Mouse (Mus musculus): ENCODE results near the gene Plxnc1. TPM values are rescaled to one million over a fixed set of nuclear protein-coding genes. Genes with fewer than 3 reads are reported as not detected.

The Plxnc1 gene
- polyA plus RNA-seq, 1 experiment from 2014 or later, result 8.1 TPM

DNA sequence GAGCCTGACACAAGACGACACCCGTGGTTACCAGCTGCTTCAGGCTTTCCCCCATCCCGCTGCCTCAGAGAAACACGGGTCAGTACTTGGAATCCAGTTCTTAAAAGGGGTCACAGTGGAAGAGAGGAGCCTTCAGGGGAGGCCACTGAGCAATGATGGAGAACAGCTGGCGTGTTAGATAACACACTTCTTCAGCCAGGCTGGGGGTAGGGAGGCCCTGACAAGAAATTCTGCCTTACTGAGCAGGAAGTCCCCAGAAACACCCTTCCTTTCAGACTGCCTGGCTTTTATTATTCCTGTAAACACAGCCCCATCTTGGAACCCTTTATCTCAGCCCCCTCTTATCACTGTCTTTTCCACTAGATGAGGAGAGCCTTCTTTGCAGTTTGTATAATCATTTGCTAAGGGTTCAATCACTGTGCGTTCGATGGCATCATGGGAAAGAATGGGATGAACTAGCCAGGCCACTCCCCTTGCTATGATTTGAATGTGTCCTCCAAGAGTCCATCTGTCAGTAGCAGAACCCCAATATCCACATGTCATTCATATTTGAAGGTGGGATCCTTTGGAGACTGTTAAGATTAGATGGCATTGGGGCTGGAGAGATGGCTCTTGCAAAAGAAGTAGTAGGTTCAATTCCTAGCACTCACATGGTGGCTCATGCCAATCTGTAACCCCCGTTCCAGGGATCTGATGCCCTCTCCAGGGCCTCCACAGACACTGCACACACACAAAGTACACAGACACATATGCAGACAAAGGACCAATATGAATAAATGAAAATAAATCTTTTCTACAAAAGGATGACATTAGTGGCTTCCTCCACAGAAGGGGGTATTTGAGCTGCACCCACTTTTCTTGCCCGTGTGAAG, 12.4 kb downstream of the Plxnc1 start:
- H3K27me3 ChIP-seq, result no peaks in the 10 kb centered on the region
- H3K27ac ChIP-seq (replicated peaks), result no peak overlapping the region
- peaks cover 20% of the 10 kb centered on the region for H3K4me1 ChIP-seq (replicated peaks)
- H3K36me3 ChIP-seq, result no peaks in the 10 kb centered on the region
- H3K9ac ChIP-seq, result no peak overlapping the region
- H3K9me3 ChIP-seq, result no peaks in the 10 kb centered on the region
- ATAC-seq (ENCODE audit: low read depth), result no peak
- no peak overlapping the region for H3K4me2 ChIP-seq
- H3K4me3 ChIP-seq, result no peak overlapping the region
- WGBS, result 68% methylated on average over 9 of the region's 9 CpGs

DNA sequence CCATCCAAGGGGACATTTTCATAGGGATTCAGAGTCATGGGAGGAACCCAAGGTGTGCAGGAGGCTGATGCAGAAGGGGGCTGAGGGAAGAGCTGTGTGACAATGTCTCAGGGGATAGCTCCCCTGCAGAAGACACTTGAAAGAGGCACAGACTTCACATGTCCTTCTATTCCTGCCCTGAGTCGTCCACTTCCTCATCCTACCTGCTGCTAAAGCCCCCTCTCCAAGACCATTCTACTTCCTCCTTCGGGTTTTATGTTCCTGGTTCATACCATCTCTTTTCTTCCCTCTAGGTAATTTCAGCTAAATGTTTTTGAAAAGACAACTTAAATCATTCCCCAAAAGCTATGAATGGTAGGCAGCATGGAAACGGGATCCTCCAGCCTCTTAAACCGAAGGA, 16.5 kb downstream of the Plxnc1 start:
- peaks cover 37% of the 10 kb centered on the region for H3K4me1 ChIP-seq (replicated peaks)
- H3K36me3 ChIP-seq, result no peaks in the 10 kb centered on the region
- no peak overlapping the region for H3K4me2 ChIP-seq
- 96% methylated on average over 4 of the region's 4 CpGs for WGBS
- H3K9me3 ChIP-seq, result no peaks in the 10 kb centered on the region
- ATAC-seq (ENCODE audit: low read depth), result no peak
- H3K4me3 ChIP-seq, result no peak overlapping the region
- no peak overlapping the region for H3K27ac ChIP-seq (replicated peaks)
- H3K27me3 ChIP-seq, result no peaks in the 10 kb centered on the region
- H3K9ac ChIP-seq, result no peak overlapping the region

DNA sequence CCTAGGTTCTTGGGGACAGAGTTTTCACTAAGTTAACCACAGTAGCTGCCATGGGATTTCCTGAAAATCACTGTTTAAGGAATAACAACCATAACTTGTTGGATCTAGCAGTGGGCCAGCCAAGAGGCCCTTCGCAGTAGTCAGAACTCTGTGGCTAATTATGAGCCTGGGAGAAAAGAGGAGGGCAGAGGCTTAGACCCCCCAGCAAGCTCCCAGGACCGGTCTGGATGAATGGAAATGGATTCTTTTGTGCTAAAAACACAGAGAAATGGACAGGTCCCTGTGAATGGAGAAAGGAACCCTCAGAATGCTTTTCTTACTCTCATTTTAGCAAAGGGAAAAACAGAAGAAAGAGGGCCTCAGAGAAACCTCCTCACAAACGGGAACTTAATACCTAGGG, 18.3 kb downstream of the Plxnc1 start:
- H3K36me3 ChIP-seq, result peaks cover 10% of the 10 kb centered on the region; the same call in 1 of the 2 replicates
- H3K27ac ChIP-seq (replicated peaks), result 0 out of 2 replicates have a peak overlapping the region, but pooled peaks have one; percentile 40
- no peaks in the 10 kb centered on the region for H3K9me3 ChIP-seq
- H3K4me3 ChIP-seq, result no peak overlapping the region
- 29% methylated on average over 3 of the region's 3 CpGs for WGBS
- no peaks in the 10 kb centered on the region for H3K27me3 ChIP-seq
- H3K4me1 ChIP-seq (replicated peaks), result peaks cover 37% of the 10 kb centered on the region
- no peak for ATAC-seq (ENCODE audit: low read depth)
- no peak overlapping the region for H3K4me2 ChIP-seq
- H3K9ac ChIP-seq, result no peak overlapping the region

DNA sequence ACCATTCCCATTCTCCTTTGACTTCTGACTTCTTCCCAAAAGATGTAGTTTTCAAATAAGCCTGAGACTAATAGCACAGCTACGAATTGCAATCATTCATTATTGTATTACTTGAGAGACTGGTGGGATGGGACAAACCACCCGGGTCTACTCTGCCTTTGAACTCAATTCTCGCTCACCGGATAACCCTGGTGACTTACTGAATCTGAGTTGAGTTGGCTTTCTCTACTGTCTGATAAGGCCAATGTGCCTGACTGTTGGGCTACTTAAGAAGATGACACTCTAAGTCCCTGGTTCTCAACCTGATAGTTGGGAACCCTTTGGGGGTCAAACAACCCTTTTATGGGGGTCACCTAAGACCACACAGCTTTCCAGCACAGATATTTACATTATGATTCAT, 19.8 kb downstream of the Plxnc1 start:
- no peak overlapping the region for H3K9ac ChIP-seq
- 86% methylated on average over 4 of the region's 4 CpGs for WGBS
- no peak for ATAC-seq (ENCODE audit: low read depth)

DNA sequence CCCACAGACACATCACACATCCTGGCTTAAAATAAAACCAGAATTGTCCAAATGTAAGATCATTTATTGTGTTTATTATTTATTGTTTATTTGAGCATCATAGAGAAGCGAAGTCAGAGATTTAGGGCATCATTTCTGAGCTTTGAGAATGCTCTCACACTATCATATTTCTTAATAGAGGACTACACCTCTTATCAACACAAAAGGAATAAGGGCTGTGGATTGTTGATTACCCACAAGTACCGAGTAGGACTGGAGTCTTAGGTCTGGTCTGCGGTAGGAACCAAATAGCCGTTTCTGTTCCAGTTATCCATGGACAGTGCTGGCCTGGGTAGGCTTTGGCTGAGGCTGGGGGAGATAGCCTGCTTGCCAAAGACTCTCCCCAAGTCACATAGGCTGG, 20.2 kb downstream of the Plxnc1 start:
- no peaks in the 10 kb centered on the region for H3K9me3 ChIP-seq
- H3K4me2 ChIP-seq, result no peak overlapping the region
- peaks cover 37% of the 10 kb centered on the region for H3K4me1 ChIP-seq (replicated peaks)
- peaks cover 10% of the 10 kb centered on the region; the same call in 1 of the 2 replicates for H3K36me3 ChIP-seq
- ATAC-seq (ENCODE audit: low read depth), result no peak
- H3K27me3 ChIP-seq, result no peaks in the 10 kb centered on the region
- 81% methylated on average over 4 of the region's 4 CpGs for WGBS
- H3K9ac ChIP-seq, result no peak overlapping the region
- no peak overlapping the region for H3K27ac ChIP-seq (replicated peaks)
- H3K4me3 ChIP-seq, result no peak overlapping the region

More for the DNA sequence above, 19.8 kb downstream of the Plxnc1 start:
- peaks cover 37% of the 10 kb centered on the region for H3K4me1 ChIP-seq (replicated peaks)
- no peak overlapping the region for H3K4me3 ChIP-seq
- H3K36me3 ChIP-seq, result peaks cover 10% of the 10 kb centered on the region; the same call in 1 of the 2 replicates
- no peaks in the 10 kb centered on the region for H3K27me3 ChIP-seq
- no peaks in the 10 kb centered on the region for H3K9me3 ChIP-seq
- no peak overlapping the region for H3K27ac ChIP-seq (replicated peaks)
- H3K4me2 ChIP-seq, result no peak overlapping the region

DNA sequence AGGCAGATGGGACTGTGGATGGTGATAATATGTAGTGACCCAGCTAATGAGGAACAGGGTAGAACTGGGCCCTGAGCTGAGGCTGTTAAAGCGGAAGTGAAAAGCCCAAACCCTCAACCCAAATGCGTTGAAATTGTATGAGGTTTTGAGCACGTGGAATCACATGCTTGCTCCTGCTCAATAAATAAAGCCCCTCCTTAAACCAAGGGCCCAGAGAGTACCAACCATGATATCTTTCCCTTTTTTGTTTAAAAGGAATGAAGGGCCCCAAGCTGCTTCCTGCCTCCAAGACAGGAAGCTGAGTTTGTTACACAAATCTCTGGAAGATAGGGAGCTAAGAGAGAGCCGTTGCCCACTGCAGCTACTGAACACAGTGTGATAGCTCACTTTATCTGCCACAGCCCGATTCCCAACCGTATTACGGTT, 21.3 kb downstream of the Plxnc1 start:
- Histone ChIP-seq H3K36me3 (peaks cover 10% of the 10 kb centered on the region; the same call in 1 of the 2 replicates), H3K9me3 (no peaks in the 10 kb centered on the region), H3K4me1 (replicated peaks) (peaks cover 43% of the 10 kb centered on the region), H3K27me3 (no peaks in the 10 kb centered on the region), H3K4me2 (no peak overlapping the region), H3K27ac (replicated peaks) (peak overlapping the region; percentile 33), H3K4me3 (no peak overlapping the region), H3K9ac (no peak overlapping the region)
- peak; percentile 29; the same call in 1 of the 2 replicates for ATAC-seq (ENCODE audit: low read depth)
- 63% methylated on average over 7 of the region's 7 CpGs for WGBS

DNA sequence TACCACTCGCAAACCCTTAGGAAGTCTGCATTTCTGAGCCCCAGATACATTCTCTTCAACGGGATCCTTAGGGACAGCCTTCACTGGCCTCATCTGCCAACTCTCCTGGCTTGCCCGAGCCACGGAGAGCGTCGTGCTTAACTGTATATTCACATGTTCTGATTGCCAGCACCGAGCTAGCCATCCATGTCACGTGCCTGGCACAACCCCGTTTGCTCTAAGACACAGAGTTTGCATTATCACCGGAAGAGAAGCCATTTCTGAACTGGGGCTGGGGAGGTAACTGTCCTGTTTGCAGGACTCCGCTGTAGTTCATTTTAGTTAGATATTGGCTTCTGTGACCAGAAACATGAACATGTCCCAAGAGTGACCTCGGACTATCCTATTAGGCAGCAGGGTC, 21.8 kb downstream of the Plxnc1 start:
- peaks cover 10% of the 10 kb centered on the region; the same call in 1 of the 2 replicates for H3K36me3 ChIP-seq
- no peaks in the 10 kb centered on the region for H3K9me3 ChIP-seq
- peaks cover 48% of the 10 kb centered on the region for H3K4me1 ChIP-seq (replicated peaks)
- no peak overlapping the region for H3K4me2 ChIP-seq
- no peak overlapping the region for H3K4me3 ChIP-seq
- H3K27me3 ChIP-seq, result no peaks in the 10 kb centered on the region
- H3K9ac ChIP-seq, result no peak overlapping the region
- no peak for ATAC-seq (ENCODE audit: low read depth)
- 0 out of 2 replicates have a peak overlapping the region, but pooled peaks have one; percentile 33 for H3K27ac ChIP-seq (replicated peaks)
- 82% methylated on average over 12 of the region's 12 CpGs for WGBS

DNA sequence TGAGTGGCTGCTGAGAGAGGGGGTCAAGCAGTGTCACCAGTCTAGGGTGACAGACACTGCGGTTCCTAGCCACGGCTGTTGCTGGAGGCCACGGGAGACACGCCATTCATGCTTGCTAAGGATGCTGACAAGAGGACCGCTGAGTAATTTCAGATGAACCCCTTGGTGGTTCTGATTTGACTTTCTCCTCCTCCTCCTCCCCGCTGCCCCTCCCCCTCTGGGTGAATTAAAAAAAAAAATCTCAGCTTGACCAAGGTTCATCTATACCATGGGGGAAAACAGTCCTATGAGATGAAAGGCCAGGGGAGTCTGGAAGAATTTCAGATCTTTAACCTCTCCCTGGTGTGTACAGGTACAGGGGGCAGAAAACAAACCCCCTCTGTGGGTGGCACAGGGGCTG, 22.9 kb downstream of the Plxnc1 start:
- Histone ChIP-seq H3K36me3 (peaks cover 10% of the 10 kb centered on the region; the same call in 1 of the 2 replicates), H3K9ac (no peak overlapping the region), H3K4me1 (replicated peaks) (peaks cover 50% of the 10 kb centered on the region), H3K4me2 (no peak overlapping the region), H3K4me3 (no peak overlapping the region), H3K27me3 (no peaks in the 10 kb centered on the region), H3K9me3 (no peaks in the 10 kb centered on the region), H3K27ac (replicated peaks) (no peak overlapping the region)
- WGBS, result 71% methylated on average over 6 of the region's 6 CpGs
- ATAC-seq (ENCODE audit: low read depth), result no peak

DNA sequence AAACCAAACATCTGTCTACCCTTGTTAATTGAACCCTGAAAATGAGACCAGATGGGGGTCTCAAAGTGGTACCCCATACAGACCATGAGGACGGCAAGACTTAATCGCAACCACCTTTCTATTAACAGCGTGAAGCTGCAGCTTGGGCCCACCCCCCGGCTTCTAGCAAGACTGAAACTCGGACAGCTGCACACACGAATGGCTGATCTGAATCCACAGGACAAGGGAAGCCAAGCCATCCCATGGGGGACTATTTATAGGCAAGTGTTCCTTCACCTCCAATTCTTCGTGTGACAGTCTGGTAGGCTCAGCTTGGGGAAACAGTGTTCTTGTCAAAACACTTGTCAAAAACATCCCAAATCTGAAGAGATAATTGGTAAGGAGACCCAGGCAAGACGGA, 24.1 kb downstream of the Plxnc1 start:
- Histone ChIP-seq H3K4me1 (replicated peaks) (peaks cover 43% of the 10 kb centered on the region), H3K9me3 (no peaks in the 10 kb centered on the region), H3K36me3 (peaks cover 10% of the 10 kb centered on the region; the same call in 1 of the 2 replicates), H3K4me3 (no peak overlapping the region), H3K9ac (no peak overlapping the region), H3K27me3 (no peaks in the 10 kb centered on the region), H3K27ac (replicated peaks) (no peak overlapping the region), H3K4me2 (no peak overlapping the region)
- 87% methylated on average over 8 of the region's 8 CpGs for WGBS
- ATAC-seq (ENCODE audit: low read depth), result no peak

DNA sequence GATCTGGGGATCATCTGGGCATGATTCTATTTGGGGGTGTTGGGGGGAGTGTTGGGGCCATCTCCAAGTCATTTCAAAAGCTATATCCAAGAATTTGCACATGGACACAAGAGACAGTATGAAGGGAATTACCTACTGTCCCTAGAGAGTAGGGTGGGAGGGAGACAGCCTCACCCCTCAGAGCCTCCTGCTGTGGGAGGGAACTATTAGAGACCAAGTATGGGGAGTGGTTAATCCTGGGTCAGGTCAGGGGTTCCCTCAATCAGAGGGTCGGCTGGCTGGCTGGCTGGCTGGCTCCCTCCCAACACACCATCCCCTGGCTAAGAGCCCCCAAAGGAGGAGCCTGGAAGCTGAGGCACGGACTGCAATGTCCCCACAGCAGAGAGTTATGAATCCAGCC, 24.7 kb downstream of the Plxnc1 start:
- Histone ChIP-seq H3K4me1 (replicated peaks) (peaks cover 43% of the 10 kb centered on the region), H3K4me2 (no peak overlapping the region), H3K27me3 (no peaks in the 10 kb centered on the region), H3K9me3 (no peaks in the 10 kb centered on the region), H3K27ac (replicated peaks) (no peak overlapping the region), H3K4me3 (no peak overlapping the region), H3K9ac (no peak overlapping the region), H3K36me3 (peaks cover 10% of the 10 kb centered on the region; the same call in 1 of the 2 replicates)
- WGBS, result 65% methylated on average over 2 of the region's 2 CpGs
- no peak for ATAC-seq (ENCODE audit: low read depth)

DNA sequence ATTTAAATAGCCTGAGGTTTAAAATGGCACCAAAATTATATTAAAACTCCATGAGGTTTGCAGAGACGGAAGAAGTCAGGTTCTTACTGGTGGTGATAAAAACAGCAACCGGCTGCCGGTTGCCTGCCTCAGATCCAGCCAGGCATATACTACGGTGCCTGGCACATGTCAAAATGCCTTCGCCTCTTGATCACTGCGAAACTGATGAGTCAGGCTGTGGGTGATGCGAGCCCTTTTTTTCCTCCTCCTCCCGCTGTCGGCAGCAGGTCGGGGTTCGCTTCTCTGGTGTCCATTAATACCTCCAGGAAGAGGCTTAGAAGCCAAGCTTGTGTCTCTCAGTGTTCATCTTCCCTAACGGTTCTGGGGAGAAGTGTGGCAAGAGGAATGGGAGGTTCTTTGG, 25.1 kb downstream of the Plxnc1 start:
- no peaks in the 10 kb centered on the region for H3K9me3 ChIP-seq
- H3K36me3 ChIP-seq, result peaks cover 10% of the 10 kb centered on the region; the same call in 1 of the 2 replicates
- no peak overlapping the region for H3K4me2 ChIP-seq
- no peak for ATAC-seq (ENCODE audit: low read depth)
- H3K27ac ChIP-seq (replicated peaks), result no peak overlapping the region
- peaks cover 42% of the 10 kb centered on the region for H3K4me1 ChIP-seq (replicated peaks)
- no peak overlapping the region for H3K9ac ChIP-seq
- H3K4me3 ChIP-seq, result no peak overlapping the region
- H3K27me3 ChIP-seq, result no peaks in the 10 kb centered on the region
- 69% methylated on average over 12 of the region's 12 CpGs for WGBS

DNA sequence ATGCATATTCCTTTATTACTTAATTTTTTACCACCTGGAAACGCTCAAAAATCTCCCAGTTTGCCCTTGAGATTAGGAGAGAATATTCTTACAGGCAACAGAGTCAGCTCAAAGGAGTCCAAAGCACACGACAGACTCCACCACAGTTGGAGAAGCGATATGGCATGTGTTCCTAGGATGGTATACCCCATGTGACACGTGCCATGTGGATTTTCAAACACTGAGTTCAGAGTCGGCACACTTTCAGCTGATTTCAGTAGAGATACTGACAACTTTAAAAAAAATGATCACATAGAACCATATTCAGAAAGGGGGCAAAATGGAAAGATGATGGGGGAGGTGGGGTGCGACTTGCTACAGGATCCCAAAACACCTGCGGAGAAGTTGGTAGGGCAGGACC, 26.0 kb downstream of the Plxnc1 start:
- peaks cover 10% of the 10 kb centered on the region; the same call in 1 of the 2 replicates for H3K36me3 ChIP-seq
- H3K27ac ChIP-seq (replicated peaks), result no peak overlapping the region
- no peak for ATAC-seq (ENCODE audit: low read depth)
- H3K9me3 ChIP-seq, result no peaks in the 10 kb centered on the region
- H3K4me2 ChIP-seq, result no peak overlapping the region
- peaks cover 35% of the 10 kb centered on the region for H3K4me1 ChIP-seq (replicated peaks)
- WGBS, result 89% methylated on average over 7 of the region's 7 CpGs
- H3K4me3 ChIP-seq, result no peak overlapping the region
- H3K27me3 ChIP-seq, result no peaks in the 10 kb centered on the region
- no peak overlapping the region for H3K9ac ChIP-seq
